Mouse (Mus musculus): ENCODE results near the gene Gnai2. TPM values are rescaled to one million over a fixed set of nuclear protein-coding genes. Genes with fewer than 3 reads are reported as not detected.

The Gnai2 gene
- polyA plus RNA-seq, 1 experiment, result 284 TPM

- Histone ChIP-seq H3K9me3 (replicated peaks; ENCODE audit: control insufficient read depth, insufficient read depth, low read length, poor library complexity, severe bottlenecking) (no peaks in the 10 kb centered on the region), H3K27ac (ENCODE audit: insufficient read depth, low read length) (no peak overlapping the region), H3K4me3 (ENCODE audit: low read depth, low read length) (no peak overlapping the region), H3K36me3 (ENCODE audit: control insufficient read depth, insufficient read depth, low read length, poor library complexity, severe bottlenecking) (no peaks in the 10 kb centered on the region), H3K9ac (ENCODE audit: low read depth, poor library complexity, severe bottlenecking) (no peak overlapping the region), H3K4me1 (ENCODE audit: control insufficient read depth, insufficient read depth, low read length) (peaks cover 11% of the 10 kb centered on the region), H3K27me3 (ENCODE audit: control insufficient read depth, insufficient read depth, low read length, poor library complexity, severe bottlenecking) (no peaks in the 10 kb centered on the region)
- no peak for TF ChIP-seq CTCF (IDR thresholded peaks at IDR 0.05; ENCODE audit: low read depth, low read length)
- TF ChIP-seq POLR2A (IDR thresholded peaks at IDR 0.05; ENCODE audit: insufficient read depth, low read length), result no peak
- no peak for TF ChIP-seq EP300 (IDR thresholded peaks at IDR 0.05; ENCODE audit: insufficient read depth, low read depth, low read length)
Observed at GRCm38 (mm10) chr9:107624951-107625350, 10.2 kb downstream of the Gnai2 start.

- no peaks in the 10 kb centered on the region for H3K27me3 ChIP-seq (ENCODE audit: control insufficient read depth, insufficient read depth, low read length, poor library complexity, severe bottlenecking)
- no peak overlapping the region for H3K9ac ChIP-seq (ENCODE audit: low read depth, poor library complexity, severe bottlenecking)
- peak overlapping the region; percentile 39; the same call in 1 of the 2 replicates for H3K27ac ChIP-seq (ENCODE audit: insufficient read depth, low read length)
- H3K9me3 ChIP-seq (replicated peaks; ENCODE audit: control insufficient read depth, insufficient read depth, low read length, poor library complexity, severe bottlenecking), result no peaks in the 10 kb centered on the region
- no peaks in the 10 kb centered on the region for H3K36me3 ChIP-seq (ENCODE audit: control insufficient read depth, insufficient read depth, low read length, poor library complexity, severe bottlenecking)
- TF ChIP-seq POLR2A (IDR thresholded peaks at IDR 0.05; ENCODE audit: insufficient read depth, low read length), result no peak
- peak; percentile 86 for TF ChIP-seq EP300 (IDR thresholded peaks at IDR 0.05; ENCODE audit: insufficient read depth, low read depth, low read length)
- peaks cover 11% of the 10 kb centered on the region for H3K4me1 ChIP-seq (ENCODE audit: control insufficient read depth, insufficient read depth, low read length)
- H3K4me3 ChIP-seq (ENCODE audit: low read depth, low read length), result no peak overlapping the region
Observed at GRCm38 (mm10) chr9:107624539-107624938, 10.6 kb downstream of the Gnai2 start.

GRCm38 (mm10) chr9:107620954-107621353 lies 14.2 kb downstream of the Gnai2 start:
- Histone ChIP-seq H3K36me3 (ENCODE audit: control insufficient read depth, insufficient read depth, low read length, poor library complexity, severe bottlenecking) (peaks cover 6% of the 10 kb centered on the region), H3K9ac (ENCODE audit: low read depth, poor library complexity, severe bottlenecking) (no peak overlapping the region), H3K27me3 (ENCODE audit: control insufficient read depth, insufficient read depth, low read length, poor library complexity, severe bottlenecking) (no peaks in the 10 kb centered on the region), H3K27ac (ENCODE audit: insufficient read depth, low read length) (no peak overlapping the region), H3K4me1 (ENCODE audit: control insufficient read depth, insufficient read depth, low read length) (peaks cover 7% of the 10 kb centered on the region), H3K9me3 (replicated peaks; ENCODE audit: control insufficient read depth, insufficient read depth, low read length, poor library complexity, severe bottlenecking) (no peaks in the 10 kb centered on the region), H3K4me3 (ENCODE audit: low read depth, low read length) (no peak overlapping the region)
- TF ChIP-seq CTCF (IDR thresholded peaks at IDR 0.05; ENCODE audit: low read depth, low read length) (no peak), EP300 (IDR thresholded peaks at IDR 0.05; ENCODE audit: insufficient read depth, low read depth, low read length) (no peak), POLR2A (IDR thresholded peaks at IDR 0.05; ENCODE audit: insufficient read depth, low read length) (no peak)

GRCm38 (mm10) chr9:107619546-107619879 lies 15.7 kb downstream of the Gnai2 start:
- Histone ChIP-seq H3K27me3 (ENCODE audit: control insufficient read depth, insufficient read depth, low read length, poor library complexity, severe bottlenecking) (no peaks in the 10 kb centered on the region), H3K9ac (ENCODE audit: low read depth, poor library complexity, severe bottlenecking) (no peak overlapping the region), H3K9me3 (replicated peaks; ENCODE audit: control insufficient read depth, insufficient read depth, low read length, poor library complexity, severe bottlenecking) (no peaks in the 10 kb centered on the region), H3K27ac (ENCODE audit: insufficient read depth, low read length) (no peak overlapping the region), H3K4me1 (ENCODE audit: control insufficient read depth, insufficient read depth, low read length) (peaks cover 2% of the 10 kb centered on the region), H3K36me3 (ENCODE audit: control insufficient read depth, insufficient read depth, low read length, poor library complexity, severe bottlenecking) (peaks cover 20% of the 10 kb centered on the region), H3K4me3 (ENCODE audit: low read depth, low read length) (no peak overlapping the region)
- TF ChIP-seq CTCF (IDR thresholded peaks at IDR 0.05; ENCODE audit: low read depth, low read length) (no peak), EP300 (IDR thresholded peaks at IDR 0.05; ENCODE audit: insufficient read depth, low read depth, low read length) (no peak), POLR2A (IDR thresholded peaks at IDR 0.05; ENCODE audit: insufficient read depth, low read length) (no peak)

- Histone ChIP-seq H3K36me3 (ENCODE audit: control insufficient read depth, insufficient read depth, low read length, poor library complexity, severe bottlenecking) (peaks cover 23% of the 10 kb centered on the region), H3K9ac (ENCODE audit: low read depth, poor library complexity, severe bottlenecking) (no peak overlapping the region), H3K27ac (ENCODE audit: insufficient read depth, low read length) (no peak overlapping the region)
Observed at GRCm38 (mm10) chr9:107618778-107619545, 16.2 kb downstream of the Gnai2 start.

GRCm38 (mm10) chr9:107618098-107618497 lies 17.1 kb downstream of the Gnai2 start:
- H3K9me3 ChIP-seq (replicated peaks; ENCODE audit: control insufficient read depth, insufficient read depth, low read length, poor library complexity, severe bottlenecking), result no peaks in the 10 kb centered on the region
- no peaks in the 10 kb centered on the region for H3K4me1 ChIP-seq (ENCODE audit: control insufficient read depth, insufficient read depth, low read length)
- TF ChIP-seq CTCF (IDR thresholded peaks at IDR 0.05; ENCODE audit: low read depth, low read length) (no peak), EP300 (IDR thresholded peaks at IDR 0.05; ENCODE audit: insufficient read depth, low read depth, low read length) (no peak), POLR2A (IDR thresholded peaks at IDR 0.05; ENCODE audit: insufficient read depth, low read length) (no peak)
- H3K27me3 ChIP-seq (ENCODE audit: control insufficient read depth, insufficient read depth, low read length, poor library complexity, severe bottlenecking), result no peaks in the 10 kb centered on the region
- H3K36me3 ChIP-seq (ENCODE audit: control insufficient read depth, insufficient read depth, low read length, poor library complexity, severe bottlenecking), result peaks cover 23% of the 10 kb centered on the region
- no peak overlapping the region for H3K9ac ChIP-seq (ENCODE audit: low read depth, poor library complexity, severe bottlenecking)
- H3K4me3 ChIP-seq (ENCODE audit: low read depth, low read length), result no peak overlapping the region
- H3K27ac ChIP-seq (ENCODE audit: insufficient read depth, low read length), result peak overlapping the region; percentile 2; the same call in 1 of the 2 replicates

More at GRCm38 (mm10) chr9:107618778-107619545, 16.2 kb downstream of the Gnai2 start:
- Histone ChIP-seq H3K27me3 (ENCODE audit: control insufficient read depth, insufficient read depth, low read length, poor library complexity, severe bottlenecking) (no peaks in the 10 kb centered on the region), H3K9me3 (replicated peaks; ENCODE audit: control insufficient read depth, insufficient read depth, low read length, poor library complexity, severe bottlenecking) (no peaks in the 10 kb centered on the region), H3K4me1 (ENCODE audit: control insufficient read depth, insufficient read depth, low read length) (no peaks in the 10 kb centered on the region), H3K4me3 (ENCODE audit: low read depth, low read length) (no peak overlapping the region)
- no peak for TF ChIP-seq CTCF (IDR thresholded peaks at IDR 0.05; ENCODE audit: low read depth, low read length)
- no peak for TF ChIP-seq POLR2A (IDR thresholded peaks at IDR 0.05; ENCODE audit: insufficient read depth, low read length)
- TF ChIP-seq EP300 (IDR thresholded peaks at IDR 0.05; ENCODE audit: insufficient read depth, low read depth, low read length), result 0 out of 2 replicates have a peak, but pooled peaks have one; percentile 32

Data from ES-Bruce4 (cell line).